Mouse (Mus musculus): ENCODE measurements around the gene Rnaseh1. TPM values are rescaled to one million over a fixed set of nuclear protein-coding genes. Genes with fewer than 3 reads are reported as not detected.

The Rnaseh1 gene
- 18.3 TPM for polyA plus RNA-seq (2014; fragmentation: Illumina TruSeq; extraction: RNeasy Lipid Tissue Mini Kit (QIAGEN cat#74804); ENCODE audit: low read depth, low replicate concordance)

DNA sequence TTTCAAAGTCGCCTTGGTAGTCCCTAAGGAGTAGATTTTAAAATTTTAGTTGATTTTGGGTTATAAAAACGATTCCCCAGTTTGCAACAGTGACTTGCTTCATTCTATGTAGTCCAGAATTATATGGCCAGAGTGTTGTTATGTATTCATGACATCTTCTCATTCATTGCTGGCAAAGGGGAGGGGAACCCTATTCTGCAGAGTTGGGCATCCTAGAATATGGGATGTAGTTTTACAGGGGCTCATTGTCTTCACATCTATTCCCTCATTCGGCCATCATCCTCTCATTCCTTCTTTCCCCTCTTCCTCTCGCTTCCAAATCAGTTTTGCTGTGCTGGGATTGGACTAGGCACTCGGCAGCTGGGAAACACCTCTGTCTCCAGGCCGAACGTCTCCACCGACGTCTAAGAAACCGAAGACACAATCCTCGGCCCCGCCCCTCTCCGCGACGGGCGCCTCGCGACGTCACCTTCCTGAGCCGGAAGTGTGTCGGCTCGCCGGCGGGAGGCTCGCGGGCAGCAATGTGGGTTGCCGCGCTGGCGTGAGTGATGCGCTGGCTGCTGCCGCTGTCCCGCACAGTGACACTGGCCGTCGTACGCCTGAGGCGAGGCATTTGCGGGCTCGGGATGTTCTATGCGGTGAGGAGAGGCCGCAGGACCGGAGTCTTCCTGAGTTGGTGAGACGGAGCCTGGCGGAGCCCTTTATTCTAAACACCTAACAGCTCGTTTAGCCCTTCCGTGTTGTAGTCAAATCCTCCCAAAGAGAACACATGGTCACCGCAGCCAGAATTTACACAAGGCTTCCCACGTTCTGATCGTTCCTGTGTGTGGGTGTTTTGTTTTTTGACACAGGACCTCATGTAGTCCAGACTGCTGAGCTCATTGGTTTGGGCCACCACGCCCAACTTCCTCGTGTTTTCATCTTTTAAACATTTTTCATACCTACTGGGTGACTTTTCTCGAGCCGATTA lies at the start of gene Rnaseh1:
Gene Rnaseh1, plus strand, starts transcription at position 462 of the 970 bp plus-strand sequence.

GRCm38 (mm10) chr12:28623195-28623594 lies 26.2 kb upstream of the Rnaseh1 start, which contains the start of gene Colec11:
TSS of gene Colec11 (minus strand) at chr12:28623377.

DNA sequence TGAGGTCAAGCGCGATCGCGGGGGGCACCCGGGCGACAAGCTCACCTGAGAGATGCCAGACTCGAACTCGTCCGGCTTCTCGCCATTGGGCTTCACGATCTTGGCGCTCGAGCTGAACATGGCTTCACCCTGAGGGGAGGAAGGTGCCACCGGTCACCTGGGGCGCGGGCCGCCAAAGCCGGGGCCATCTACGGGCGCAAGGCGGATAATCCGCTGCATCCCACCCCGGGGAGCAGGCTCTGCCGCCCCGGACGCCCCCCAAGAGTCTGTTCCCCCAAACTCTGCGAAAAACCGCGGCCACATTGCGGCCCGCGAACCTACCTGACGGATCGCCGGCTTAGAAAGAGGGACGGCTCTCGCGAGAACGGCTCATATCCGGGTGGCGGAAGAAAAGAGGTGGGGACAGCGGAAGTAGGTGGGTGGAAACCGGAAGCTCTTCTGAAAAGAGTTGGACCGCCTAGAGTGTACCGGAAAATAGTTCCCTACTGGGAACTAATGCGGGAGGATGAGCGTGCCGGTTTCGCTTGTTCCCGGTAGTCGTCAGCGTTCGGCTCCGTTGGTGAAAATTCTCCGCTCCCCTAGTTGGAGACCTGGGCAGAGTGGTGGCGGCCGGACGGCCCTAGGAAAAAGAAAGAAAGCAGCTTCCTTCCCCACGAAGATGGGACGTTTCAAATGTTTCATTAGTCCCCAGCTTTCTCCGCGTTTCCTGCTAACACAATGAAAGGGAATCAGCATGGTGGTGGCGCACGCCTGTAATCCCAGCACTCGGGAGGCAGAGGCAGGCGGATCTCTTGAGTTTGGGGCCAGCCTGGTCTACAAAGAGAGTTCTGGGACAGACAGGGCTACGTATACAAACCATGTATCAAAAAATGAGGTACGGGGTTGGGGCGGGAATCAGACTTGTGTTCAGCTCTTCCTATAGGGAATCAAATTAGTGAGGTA lies 13.6 kb upstream of the Rnaseh1 start, which contains the start of gene Rps7:
Gene Rps7, minus strand, starts transcription at position 419 of the 942 bp plus-strand sequence.

DNA sequence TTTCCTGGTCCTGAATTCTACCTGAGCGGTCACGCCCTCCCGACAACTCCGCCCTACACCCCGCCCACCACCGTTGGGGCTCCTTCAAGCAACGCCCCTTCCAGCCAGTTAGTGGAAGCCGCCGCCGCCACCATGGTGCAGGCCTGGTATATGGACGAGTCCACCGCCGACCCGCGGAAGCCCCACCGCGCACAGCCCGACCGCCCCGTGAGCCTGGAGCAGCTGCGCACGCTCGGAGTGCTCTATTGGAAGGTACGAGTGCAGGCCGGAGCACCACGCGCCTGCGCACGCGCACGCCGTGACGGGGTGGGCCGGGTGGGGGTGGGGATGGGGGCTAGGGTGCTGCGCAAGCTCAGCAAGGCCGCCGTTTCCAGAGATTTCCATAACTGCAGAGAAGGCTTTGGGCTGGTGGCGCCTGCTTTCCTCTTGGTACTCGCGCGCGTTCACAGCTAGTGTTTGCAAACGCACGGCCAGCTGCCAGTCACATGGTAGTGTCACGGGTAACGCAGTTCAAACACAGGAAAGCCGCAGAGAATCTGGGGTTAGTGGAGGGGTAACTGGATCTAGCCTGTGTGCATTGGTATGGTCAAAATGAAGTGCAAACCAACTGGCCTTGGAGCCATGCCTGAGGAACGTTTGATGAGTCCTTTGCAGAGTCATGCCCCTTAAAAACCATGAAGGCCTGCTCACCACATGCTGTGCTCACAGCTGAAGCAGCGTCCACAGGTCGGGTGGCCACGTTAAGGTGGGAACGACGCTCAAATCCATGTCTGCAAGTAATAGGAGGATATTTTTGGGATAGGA lies 25.9 kb downstream of the Rnaseh1 start, which contains the start of gene Adi1:
Gene Adi1, plus strand, starts transcription at position 111 of the 804 bp plus-strand sequence.

Other genes starting within 250 kb of the Rnaseh1 start
- 0.40 TPM for gene Dcdc2c, start 97.2 kb upstream of the Rnaseh1 start, polyA plus RNA-seq (2014; fragmentation: Illumina TruSeq; extraction: RNeasy Lipid Tissue Mini Kit (QIAGEN cat#74804); ENCODE audit: low read depth, low replicate concordance)
- gene Allc, start 67.1 kb upstream of the Rnaseh1 start, polyA plus RNA-seq (2014; fragmentation: Illumina TruSeq; extraction: RNeasy Lipid Tissue Mini Kit (QIAGEN cat#74804); ENCODE audit: low read depth, low replicate concordance) = 10.2 TPM
- 3.1 TPM for gene Colec11, start 26.2 kb upstream of the Rnaseh1 start, polyA plus RNA-seq (2014; fragmentation: Illumina TruSeq; extraction: RNeasy Lipid Tissue Mini Kit (QIAGEN cat#74804); ENCODE audit: low read depth, low replicate concordance)
- gene Rps7, start 13.6 kb upstream of the Rnaseh1 start, polyA plus RNA-seq (2014; fragmentation: Illumina TruSeq; extraction: RNeasy Lipid Tissue Mini Kit (QIAGEN cat#74804); ENCODE audit: low read depth, low replicate concordance) = 951 TPM
- gene Adi1, start 25.6 kb downstream of the Rnaseh1 start, polyA plus RNA-seq (2014; fragmentation: Illumina TruSeq; extraction: RNeasy Lipid Tissue Mini Kit (QIAGEN cat#74804); ENCODE audit: low read depth, low replicate concordance) = 91.8 TPM
- gene Trappc12, start 100.9 kb downstream of the Rnaseh1 start, polyA plus RNA-seq (2014; fragmentation: Illumina TruSeq; extraction: RNeasy Lipid Tissue Mini Kit (QIAGEN cat#74804); ENCODE audit: low read depth, low replicate concordance) = 25.2 TPM
- gene Eipr1, start 102.2 kb downstream of the Rnaseh1 start, polyA plus RNA-seq (2014; fragmentation: Illumina TruSeq; extraction: RNeasy Lipid Tissue Mini Kit (QIAGEN cat#74804); ENCODE audit: low read depth, low replicate concordance) = 24.1 TPM

Data from adipose tissue, adult 10 weeks (tissue).